Mouse (Mus musculus): ENCODE data around the gene Gdnf. TPM values are rescaled to one million over a fixed set of nuclear protein-coding genes. Genes with fewer than 3 reads are reported as not detected.

Gene Gdnf
- total RNA-seq (2021), result under 1 TPM; 0.39 to 0.68 TPM
- 0.10 and 0.15 TPM in 2 replicates for polyA plus RNA-seq (2012; rRNA removed)
- long read RNA-seq, result 0 reads

DNA sequence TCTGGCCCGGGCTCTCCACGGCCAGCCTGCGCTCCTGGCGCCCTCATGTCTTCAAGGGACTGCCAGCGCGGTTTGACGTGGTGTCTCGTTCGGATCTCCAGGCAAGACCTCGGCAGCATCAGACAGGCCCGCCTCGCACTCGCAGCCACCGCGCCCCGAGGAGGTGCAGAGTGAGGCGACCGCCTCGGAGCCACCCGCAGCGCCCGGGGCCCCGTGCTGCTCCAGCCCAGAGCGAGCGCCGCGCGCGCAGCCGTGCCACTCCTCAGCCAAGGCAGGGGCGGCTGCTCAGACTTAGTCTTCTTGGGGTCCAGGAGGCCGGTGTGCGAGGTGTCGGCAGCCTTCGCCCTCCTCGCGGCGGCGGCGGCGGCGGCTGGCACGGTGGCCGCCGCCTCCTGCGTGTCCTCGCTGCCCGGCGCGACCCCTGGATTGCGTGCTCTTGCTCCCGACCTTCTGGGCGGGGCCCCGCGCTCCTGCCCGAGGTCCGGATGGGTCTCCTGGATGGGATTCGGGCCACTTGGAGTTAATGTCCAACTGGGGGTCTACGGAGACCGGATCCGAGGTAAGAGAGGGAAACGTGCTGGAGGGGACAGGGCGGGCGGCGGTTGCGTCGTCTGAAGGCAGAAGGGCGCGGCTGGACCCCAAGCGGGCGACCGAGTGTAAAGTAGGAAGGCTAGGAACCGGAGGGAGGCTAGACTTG lies at the start of gene Gdnf:
Gene Gdnf (plus strand): TSS at position 291 of the 697 bp plus-strand sequence.
- H3K4me1 ChIP-seq (ENCODE audit: control insufficient read depth, insufficient read depth, low read length), result no peaks in the 10 kb centered on the region
- intact Hi-C loops (cut with DNase I), result loop anchor here (5.0 kb wide), 1 partner anchor 333 kb away; no protein-coding TSS in a partner anchor
- TF ChIP-seq EP300 (IDR thresholded peaks at IDR 0.05; ENCODE audit: insufficient read depth, low read depth, low read length) (no peak), POLR2A (IDR thresholded peaks at IDR 0.05; ENCODE audit: insufficient read depth, low read depth, low read length) (no peak), CTCF (IDR thresholded peaks at IDR 0.05) (no peak)
- H3K36me3 ChIP-seq (ENCODE audit: control insufficient read depth, insufficient read depth, low read length), result no peaks in the 10 kb centered on the region
- H3K27ac ChIP-seq, result no peak within 1 kb of the TSS
- peak within 1 kb of the TSS; percentile 44 for H3K4me3 ChIP-seq
- H3K79me2 ChIP-seq (replicated peaks; ENCODE audit: control insufficient read depth, insufficient read depth, low read length), result no peaks in the 10 kb centered on the region
- DNase-seq, result peak in 1 of 2 experiments; percentile 30
- 1% methylated on average over 70 of the region's 73 CpGs for WGBS
- peak within 1 kb of the TSS; percentile 9 for H3K9ac ChIP-seq (ENCODE audit: low read depth, low read length)
- H3K27me3 ChIP-seq (ENCODE audit: control insufficient read depth, insufficient read depth, low read length), result peaks cover 15% of the 10 kb centered on the region

DNA sequence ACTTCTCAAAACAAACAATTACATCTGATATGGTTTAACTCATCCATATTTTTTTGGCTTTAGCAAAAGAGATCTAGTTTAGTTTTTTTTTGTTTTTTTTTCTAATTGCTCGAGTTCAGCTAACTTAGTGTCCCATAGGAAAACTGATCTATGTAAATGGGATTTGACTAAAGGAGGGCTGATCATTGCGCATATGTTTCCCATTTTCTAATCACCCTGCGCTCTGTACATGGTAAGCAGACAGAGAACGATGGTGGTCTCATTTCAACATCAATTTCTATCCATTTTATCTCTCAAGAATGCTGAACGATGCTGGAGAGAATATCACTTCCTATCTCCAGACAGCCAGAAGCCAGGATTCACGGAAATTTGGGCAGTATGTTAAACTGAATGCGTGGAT lies 43.5 kb upstream of the Gdnf start:
- Histone ChIP-seq H3K79me2 (replicated peaks; ENCODE audit: control insufficient read depth, insufficient read depth, low read length) (no peaks in the 10 kb centered on the region), H3K36me3 (ENCODE audit: control insufficient read depth, insufficient read depth, low read length) (no peaks in the 10 kb centered on the region), H3K27ac (no peak overlapping the region), H3K27me3 (ENCODE audit: control insufficient read depth, insufficient read depth, low read length) (no peaks in the 10 kb centered on the region), H3K4me3 (no peak overlapping the region), H3K9ac (ENCODE audit: low read depth, low read length) (no peak overlapping the region), H3K4me1 (ENCODE audit: control insufficient read depth, insufficient read depth, low read length) (no peaks in the 10 kb centered on the region)
- DNase-seq, result no peak
- TF ChIP-seq EP300 (IDR thresholded peaks at IDR 0.05; ENCODE audit: insufficient read depth, low read depth, low read length), result no peak
- no peak for TF ChIP-seq POLR2A (IDR thresholded peaks at IDR 0.05; ENCODE audit: insufficient read depth, low read depth, low read length)
- TF ChIP-seq CTCF (IDR thresholded peaks at IDR 0.05), result no peak
- 75% methylated on average over 7 of the region's 7 CpGs for WGBS
- intact Hi-C loops (cut with DNase I), result no loop called here

DNA sequence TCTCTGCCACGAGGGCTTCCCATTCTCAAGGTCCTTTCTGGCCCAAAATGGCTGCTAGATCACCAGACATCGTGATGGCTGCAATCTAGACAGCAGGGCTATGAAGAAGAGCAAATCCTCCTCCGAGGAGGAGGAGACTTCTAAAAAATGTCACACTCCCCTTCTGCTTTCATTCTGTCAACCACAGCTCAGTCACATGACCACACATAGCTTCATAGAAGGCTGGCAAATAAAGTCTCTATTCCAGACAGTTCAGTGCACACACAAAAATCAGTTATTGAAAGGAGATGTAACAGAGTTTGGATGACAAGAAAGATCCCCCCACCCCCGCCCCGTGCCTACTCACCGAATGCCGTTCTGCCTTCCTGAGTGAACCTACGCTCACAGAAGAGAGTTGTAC lies 37.7 kb upstream of the Gdnf start:
- Histone ChIP-seq H3K36me3 (ENCODE audit: control insufficient read depth, insufficient read depth, low read length) (no peaks in the 10 kb centered on the region), H3K9ac (ENCODE audit: low read depth, low read length) (no peak overlapping the region), H3K27me3 (ENCODE audit: control insufficient read depth, insufficient read depth, low read length) (no peaks in the 10 kb centered on the region), H3K4me1 (ENCODE audit: control insufficient read depth, insufficient read depth, low read length) (no peaks in the 10 kb centered on the region), H3K79me2 (replicated peaks; ENCODE audit: control insufficient read depth, insufficient read depth, low read length) (no peaks in the 10 kb centered on the region), H3K27ac (no peak overlapping the region), H3K4me3 (no peak overlapping the region)
- 89% methylated on average over 8 of the region's 8 CpGs for WGBS
- intact Hi-C loops (cut with DNase I), result no loop called here
- no peak for DNase-seq
- TF ChIP-seq EP300 (IDR thresholded peaks at IDR 0.05; ENCODE audit: insufficient read depth, low read depth, low read length), result no peak
- no peak for TF ChIP-seq POLR2A (IDR thresholded peaks at IDR 0.05; ENCODE audit: insufficient read depth, low read depth, low read length)
- TF ChIP-seq CTCF (IDR thresholded peaks at IDR 0.05), result no peak

DNA sequence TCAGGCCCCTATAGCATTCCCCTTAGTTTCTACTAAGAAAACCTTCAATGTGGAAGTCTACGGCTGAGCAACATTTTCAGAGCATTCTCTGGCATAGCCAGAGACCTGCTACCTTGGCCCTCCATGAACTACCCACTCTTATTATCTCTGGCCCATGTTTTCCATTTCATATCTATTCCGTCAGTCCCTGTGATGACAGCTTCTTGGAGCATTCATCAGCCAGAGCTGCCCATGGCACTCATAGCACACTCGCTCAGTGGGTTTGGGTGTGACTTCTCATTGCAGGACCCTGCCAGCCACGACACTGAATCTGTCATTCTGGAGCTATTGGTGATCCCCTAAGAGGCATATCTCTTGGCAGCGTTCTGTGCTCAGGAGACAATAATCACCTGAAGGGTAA lies 29.1 kb upstream of the Gdnf start:
- peak; percentile 24 to 55 for DNase-seq
- no peak for TF ChIP-seq POLR2A (IDR thresholded peaks at IDR 0.05; ENCODE audit: insufficient read depth, low read depth, low read length)
- peak; percentile 72; the same call in 1 of the 2 replicates for TF ChIP-seq EP300 (IDR thresholded peaks at IDR 0.05; ENCODE audit: insufficient read depth, low read depth, low read length)
- no peaks in the 10 kb centered on the region for H3K4me1 ChIP-seq (ENCODE audit: control insufficient read depth, insufficient read depth, low read length)
- WGBS, result 49% methylated on average over 5 of the region's 5 CpGs
- no peak overlapping the region for H3K4me3 ChIP-seq
- H3K79me2 ChIP-seq (replicated peaks; ENCODE audit: control insufficient read depth, insufficient read depth, low read length), result no peaks in the 10 kb centered on the region
- no peak overlapping the region for H3K27ac ChIP-seq
- H3K36me3 ChIP-seq (ENCODE audit: control insufficient read depth, insufficient read depth, low read length), result no peaks in the 10 kb centered on the region
- intact Hi-C loops (cut with DNase I), result loop anchor here (1.0 kb wide), 1 partner anchor 207 kb away; no protein-coding TSS in a partner anchor
- no peaks in the 10 kb centered on the region for H3K27me3 ChIP-seq (ENCODE audit: control insufficient read depth, insufficient read depth, low read length)
- no peak overlapping the region for H3K9ac ChIP-seq (ENCODE audit: low read depth, low read length)

DNA sequence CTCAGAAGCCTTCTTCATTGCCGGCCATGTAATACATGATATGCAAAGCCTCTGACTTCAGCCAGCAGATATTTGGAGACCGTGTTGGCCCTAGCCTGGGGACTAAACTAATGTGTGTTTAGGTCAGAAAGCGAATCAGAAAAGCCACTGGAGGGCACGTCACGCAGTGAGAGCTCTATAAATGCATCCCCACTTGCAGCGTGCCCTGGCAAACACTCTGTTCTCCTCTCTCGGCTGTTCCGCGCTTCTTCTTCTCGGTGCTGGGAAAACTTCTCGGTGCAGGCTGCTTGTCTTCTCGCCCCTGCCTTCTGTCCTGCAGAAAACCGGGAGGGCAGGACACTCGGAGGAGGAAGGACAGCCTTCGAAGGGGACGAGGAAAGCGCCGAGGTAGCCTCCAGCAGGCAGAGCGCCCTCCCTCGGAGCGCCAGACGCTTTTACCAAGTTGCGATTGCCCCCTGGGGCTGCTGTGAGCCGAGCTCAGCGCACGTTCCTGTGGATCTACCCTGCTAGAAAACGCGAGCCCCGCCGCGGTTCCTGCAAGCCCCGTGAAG lies 730 bp upstream of the Gdnf start:
- no peaks in the 10 kb centered on the region for H3K36me3 ChIP-seq (ENCODE audit: control insufficient read depth, insufficient read depth, low read length)
- 2% methylated on average over 32 of the region's 32 CpGs for WGBS
- peak overlapping the region; percentile 44 for H3K4me3 ChIP-seq
- no peaks in the 10 kb centered on the region for H3K4me1 ChIP-seq (ENCODE audit: control insufficient read depth, insufficient read depth, low read length)
- intact Hi-C loops (cut with DNase I), result loop anchor here (5.0 kb wide), 1 partner anchor 333 kb away; no protein-coding TSS in a partner anchor
- H3K27me3 ChIP-seq (ENCODE audit: control insufficient read depth, insufficient read depth, low read length), result peaks cover 7% of the 10 kb centered on the region; the same call in 1 of the 2 replicates
- H3K9ac ChIP-seq (ENCODE audit: low read depth, low read length), result no peak overlapping the region
- TF ChIP-seq CTCF (IDR thresholded peaks at IDR 0.05) (no peak), POLR2A (IDR thresholded peaks at IDR 0.05; ENCODE audit: insufficient read depth, low read depth, low read length) (no peak), EP300 (IDR thresholded peaks at IDR 0.05; ENCODE audit: insufficient read depth, low read depth, low read length) (no peak)
- H3K79me2 ChIP-seq (replicated peaks; ENCODE audit: control insufficient read depth, insufficient read depth, low read length), result no peaks in the 10 kb centered on the region
- no peak overlapping the region for H3K27ac ChIP-seq
- DNase-seq, result peak in 1 of 2 experiments; percentile 28

DNA sequence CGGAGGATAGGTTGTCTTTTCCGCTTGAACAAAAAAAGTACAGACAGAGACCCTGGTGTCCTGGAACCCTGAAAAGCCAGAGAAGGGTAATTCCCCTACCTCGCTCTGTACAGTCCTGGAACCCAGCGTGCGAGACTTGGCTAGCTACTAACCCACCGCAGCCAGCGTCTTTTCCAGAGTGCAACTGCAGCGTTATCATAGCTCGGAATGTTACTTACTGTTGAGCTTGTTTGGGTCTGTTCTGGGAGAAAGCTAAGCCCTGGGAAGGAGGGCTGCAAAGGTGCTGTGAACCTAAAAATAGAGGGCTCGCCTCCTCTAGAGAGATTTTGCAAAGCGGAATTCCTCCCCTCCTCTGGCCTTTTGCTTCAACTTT lies 593 bp downstream of the Gdnf start:
- Histone ChIP-seq H3K36me3 (ENCODE audit: control insufficient read depth, insufficient read depth, low read length) (no peaks in the 10 kb centered on the region), H3K9ac (ENCODE audit: low read depth, low read length) (no peak overlapping the region), H3K4me1 (ENCODE audit: control insufficient read depth, insufficient read depth, low read length) (no peaks in the 10 kb centered on the region), H3K79me2 (replicated peaks; ENCODE audit: control insufficient read depth, insufficient read depth, low read length) (no peaks in the 10 kb centered on the region), H3K4me3 (no peak overlapping the region; the same call in 1 of the 2 replicates), H3K27ac (no peak overlapping the region), H3K27me3 (ENCODE audit: control insufficient read depth, insufficient read depth, low read length) (peaks cover 20% of the 10 kb centered on the region)
- no peak for TF ChIP-seq EP300 (IDR thresholded peaks at IDR 0.05; ENCODE audit: insufficient read depth, low read depth, low read length)
- no peak for TF ChIP-seq CTCF (IDR thresholded peaks at IDR 0.05)
- TF ChIP-seq POLR2A (IDR thresholded peaks at IDR 0.05; ENCODE audit: insufficient read depth, low read depth, low read length), result no peak
- 6% methylated on average over 11 of the region's 11 CpGs for WGBS
- intact Hi-C loops (cut with DNase I), result loop anchor here (5.0 kb wide), 1 partner anchor 334 kb away; no protein-coding TSS in a partner anchor
- no peak for DNase-seq

Measured in heart, adult 2 months (tissue).